Mouse (Mus musculus) inflammation-experienced regulatory T-cells (primary cell): ENCODE results near the gene Gm29582. TPM values are rescaled to one million over a fixed set of nuclear protein-coding genes. Genes with fewer than 3 reads are reported as not detected.

Experiments
- polyA plus RNA-seq, 2 experiments: library from polyadenylated mRNA; unstranded; fragments of 100-300 nt; shearing (Covaris generic); gene quantifications; one replicate each; pipeline ENCODE4 v1.2.1; 2017

The Gm29582 gene
- polyA plus RNA-seq, result not detected

DNA sequence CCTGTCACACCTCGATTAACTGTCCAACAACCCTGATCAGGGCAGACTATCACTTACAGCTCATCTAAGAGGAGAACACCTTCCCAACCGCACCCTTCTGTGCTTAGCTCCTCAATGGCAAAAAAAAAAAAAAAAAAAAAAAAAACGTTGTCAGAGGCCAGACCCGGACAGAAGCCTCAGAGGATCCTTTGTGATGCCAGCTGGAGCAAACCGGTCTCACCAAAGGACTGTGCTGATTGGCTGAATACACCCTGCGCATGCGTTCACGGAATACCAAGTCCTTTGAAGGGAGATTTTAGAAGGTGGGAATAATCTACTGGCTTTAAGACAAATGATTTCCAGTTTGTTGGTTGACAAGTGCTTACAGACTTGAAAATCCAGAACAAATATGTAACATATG is at the start of gene Gm29582:
Gm29582 (minus strand) TSS at position 101 of the 400 bp plus-strand sequence.

